Mouse (Mus musculus) lung, adult 2 months (tissue): ENCODE measurements around the gene Cgnl1.

Experiments
- CTCF ChIP-seq: fragments of 200-500 bp; IDR thresholded peaks from 2 replicates; pipeline ENCODE4 v1.5.1; 2011; ENCODE audit warnings: mild to moderate bottlenecking, low read length, control low read depth; ENCODE audit not compliant: insufficient read depth
- POLR2A ChIP-seq: fragments of 200-500 bp; IDR thresholded peaks from 2 replicates; pipeline ENCODE4 v1.6.1; 2011; ENCODE audit warnings: low read depth, mild to moderate bottlenecking, control low read depth, low read length, borderline replicate concordance; ENCODE audit errors: extremely low read depth

GRCm38 (mm10) chr9:71614643-71615042 lies 156.8 kb downstream of the Cgnl1 start:
- peak; percentile 82 for TF ChIP-seq CTCF
- no peak for TF ChIP-seq POLR2A
